ENCODE assay signal across 8 mouse cellular contexts in genomic region chr12:112874199-112874598, GRCm38 (mm10). TPM values are rescaled to one million over a fixed set of nuclear protein-coding genes. Genes with fewer than 3 reads are reported as not detected.
A peak's percentile ranks its signal among the peaks of the same experiment; 100 is the strongest.
DNase-seq lines count a peak whose midpoint lies in the region; ATAC-seq and TF ChIP-seq lines count a peak whose summit lies in the region.

No protein-coding gene starts in this region.

- H3K4me3 ChIP-seq in heart, embryonic 15.5 days, result peak overlapping the region; percentile 30; the same call in 1 of the 2 replicates
- H3K4me3 ChIP-seq in E14TG2a.4 (replicated peaks; ENCODE audit: low read length), result peak overlapping the region; percentile 70
- H3K4me3 ChIP-seq in forebrain, embryonic 15.5 days, result 0 out of 2 replicates have a peak overlapping the region, but pooled peaks have one; percentile 11
- H3K4me3 ChIP-seq in liver, embryonic 13.5 days (replicated peaks), result 0 out of 2 replicates have a peak overlapping the region, but pooled peaks have one; percentile 6

- intact Hi-C loops in left cerebral cortex, postnatal 36 days (cut with DNase I), result no loop called here

- TF ChIP-seq CTCF in E14TG2a.4 (conservative IDR thresholded peaks at IDR 0.05; ENCODE audit: low read length), result no peak

- H3K9ac ChIP-seq in heart, embryonic 15.5 days, result no peak overlapping the region
- H3K9ac ChIP-seq in forebrain, embryonic 15.5 days (replicated peaks), result no peak overlapping the region
- no peak overlapping the region for H3K9ac ChIP-seq in liver, embryonic 13.5 days

- H3K4me1 ChIP-seq in heart, embryonic 15.5 days (replicated peaks), result peaks cover 43% of the 10 kb centered on the region
- H3K4me1 ChIP-seq in E14TG2a.4 (replicated peaks; ENCODE audit: low read depth, low read length), result peaks cover 69% of the 10 kb centered on the region
- H3K4me1 ChIP-seq in forebrain, embryonic 15.5 days, result peaks cover 30% of the 10 kb centered on the region
- peaks cover 29% of the 10 kb centered on the region for H3K4me1 ChIP-seq in liver, embryonic 13.5 days (replicated peaks)

- H3K36me3 ChIP-seq in heart, embryonic 15.5 days, result no peaks in the 10 kb centered on the region
- no peaks in the 10 kb centered on the region for H3K36me3 ChIP-seq in E14TG2a.4 (ENCODE audit: insufficient read depth, low read length)
- no peaks in the 10 kb centered on the region for H3K36me3 ChIP-seq in forebrain, embryonic 15.5 days
- H3K36me3 ChIP-seq in liver, embryonic 13.5 days, result no peaks in the 10 kb centered on the region

- H3K27me3 ChIP-seq in heart, embryonic 15.5 days, result peaks cover 89% of the 10 kb centered on the region
- peaks cover 91% of the 10 kb centered on the region for H3K27me3 ChIP-seq in E14TG2a.4 (ENCODE audit: insufficient read depth, low read length)
- H3K27me3 ChIP-seq in forebrain, embryonic 15.5 days, result peaks cover 63% of the 10 kb centered on the region
- H3K27me3 ChIP-seq in liver, embryonic 13.5 days, result peaks cover 92% of the 10 kb centered on the region

- H3K4me2 ChIP-seq in heart, embryonic 15.5 days, result peak overlapping the region; percentile 59
- peak overlapping the region; percentile 28; the same call in 1 of the 2 replicates for H3K4me2 ChIP-seq in forebrain, embryonic 15.5 days (replicated peaks)
- 0 out of 2 replicates have a peak overlapping the region, but pooled peaks have one; percentile 6 for H3K4me2 ChIP-seq in liver, embryonic 13.5 days

- 14% methylated on average over 22 of the region's 22 CpGs for WGBS in heart, embryonic 15.5 days
- 11% methylated on average over 22 of the region's 22 CpGs for WGBS in forebrain, embryonic 15.5 days
- 23% methylated on average over 22 of the region's 22 CpGs for WGBS in liver, embryonic 13.5 days (ENCODE audit: insufficient replicate concordance)

- no peak for DNase-seq in heart, adult 9 months (ENCODE audit: low spot score in 2 of 2)
- no peak for DNase-seq in liver, embryonic 13.5 days
- DNase-seq in left cerebral cortex, postnatal 36 days (ENCODE audit: low spot score in 2 of 2), result no peak
- no peak for DNase-seq in right cerebral cortex, adult 2 months (ENCODE audit: low spot score in 2 of 2)

- ATAC-seq in heart, embryonic 15.5 days (replicated peaks; ENCODE audit: insufficient number of reproducible peaks, insufficient read depth, low FRiP score, low read depth), result no peak
- ATAC-seq in forebrain, embryonic 15.5 days (replicated peaks), result no peak
- no peak for ATAC-seq in liver, embryonic 13.5 days (ENCODE audit: low read depth)
- ATAC-seq in cerebellum, adult (ENCODE audit: insufficient number of reproducible peaks, low FRiP score, low TSS enrichment), result no peak

- H3K27ac ChIP-seq in heart, embryonic 15.5 days, result no peak overlapping the region
- H3K27ac ChIP-seq in forebrain, embryonic 15.5 days (replicated peaks), result no peak overlapping the region
- H3K27ac ChIP-seq in liver, embryonic 13.5 days, result no peak overlapping the region

- H3K9me3 ChIP-seq in heart, embryonic 15.5 days (replicated peaks), result no peaks in the 10 kb centered on the region
- H3K9me3 ChIP-seq in E14TG2a.4 (ENCODE audit: low read length), result no peaks in the 10 kb centered on the region
- no peaks in the 10 kb centered on the region for H3K9me3 ChIP-seq in forebrain, embryonic 15.5 days
- no peaks in the 10 kb centered on the region for H3K9me3 ChIP-seq in liver, embryonic 13.5 days (replicated peaks)

RNA-seq across cellular contexts. Expression of gene Gpr132, which starts 6.2 kb away (rescaled TPM):
- 0.19 and 2.2 TPM in 2 replicates for polyA plus RNA-seq in heart, embryonic 15.5 days (2015; fragmentation: Nextera tagmentation; extraction: Ambion mirVana)
- polyA plus RNA-seq in forebrain, embryonic 15.5 days (2015; fragmentation: Nextera tagmentation; extraction: Ambion mirVana), result not detected in 2 replicates
- 0.23 and 0.30 TPM in 2 replicates for polyA plus RNA-seq in liver, embryonic 13.5 days (2015; fragmentation: Nextera tagmentation; extraction: Ambion mirVana)
- not detected for total RNA-seq in left cerebral cortex, postnatal 36 days (2021)

RNA-seq across cellular contexts. Expression of gene Cdca4, which starts 45.0 kb away (rescaled TPM):
- polyA plus RNA-seq in heart, embryonic 15.5 days (2015; fragmentation: Nextera tagmentation; extraction: Ambion mirVana), result 34.6 and 53.3 TPM in 2 replicates
- polyA plus RNA-seq in forebrain, embryonic 15.5 days (2015; fragmentation: Nextera tagmentation; extraction: Ambion mirVana), result 81.3 and 82.0 TPM in 2 replicates
- polyA plus RNA-seq in liver, embryonic 13.5 days (2015; fragmentation: Nextera tagmentation; extraction: Ambion mirVana), result 69.5 and 76.9 TPM in 2 replicates
- total RNA-seq in left cerebral cortex, postnatal 36 days (2021), result 10 to 100 TPM in 1 of 2 experiments, 1 to 10 TPM in 1; 9.2 to 10.9 TPM

RNA-seq across cellular contexts. Expression of gene Jag2, which starts 55.4 kb away (rescaled TPM):
- 3.7 and 6.6 TPM in 2 replicates for polyA plus RNA-seq in heart, embryonic 15.5 days (2015; fragmentation: Nextera tagmentation; extraction: Ambion mirVana)
- 8.3 and 9.1 TPM in 2 replicates for polyA plus RNA-seq in forebrain, embryonic 15.5 days (2015; fragmentation: Nextera tagmentation; extraction: Ambion mirVana)
- 0.13 and 0.20 TPM in 2 replicates for polyA plus RNA-seq in liver, embryonic 13.5 days (2015; fragmentation: Nextera tagmentation; extraction: Ambion mirVana)
- 10 to 100 TPM; 47.9 to 61.7 TPM for total RNA-seq in left cerebral cortex, postnatal 36 days (2021)

Comparison
In these comparisons a context has a peak if more than half of its experiments do, and no peak if none do; other contexts are left out.
1. H3K4me2 ChIP-seq: peak in every context shown above with its lines; median percentile 59 in heart, embryonic 15.5 days; 28 in forebrain, embryonic 15.5 days; 6 in liver, embryonic 13.5 days.
2. H3K4me3 ChIP-seq: peak in every context shown above with its lines; median percentile 70 in E14TG2a.4; 30 in heart, embryonic 15.5 days; 11 in forebrain, embryonic 15.5 days; 6 in liver, embryonic 13.5 days.